Mouse (Mus musculus): ENCODE measurements around the gene Ccdc184. TPM values are rescaled to one million over a fixed set of nuclear protein-coding genes. Genes with fewer than 3 reads are reported as not detected.

Gene Ccdc184
- polyA plus RNA-seq, 1 experiment: not detected

Other genes starting within 250 kb of the Ccdc184 start
- 19.7 and 33.2 TPM in 2 replicates for gene Tmem106c, start 203.0 kb upstream of the Ccdc184 start, polyA plus RNA-seq (2012; ENCODE audit: insufficient read depth, insufficient read length, missing spikeins)
- gene Col2a1, start 162.5 kb upstream of the Ccdc184 start, polyA plus RNA-seq (2012; ENCODE audit: insufficient read depth, insufficient read length, missing spikeins): not detected in 2 replicates
- gene Pfkm, start 74.6 kb upstream of the Ccdc184 start, polyA plus RNA-seq (2012; ENCODE audit: insufficient read depth, insufficient read length, missing spikeins): 55.0 and 67.2 TPM in 2 replicates
- 6.0 and 7.7 TPM in 2 replicates for gene Senp1, start 73.4 kb upstream of the Ccdc184 start, polyA plus RNA-seq (2012; ENCODE audit: insufficient read depth, insufficient read length, missing spikeins)
- 31.3 and 32.9 TPM in 2 replicates for gene Asb8, start 1.5 kb upstream of the Ccdc184 start, polyA plus RNA-seq (2012; ENCODE audit: insufficient read depth, insufficient read length, missing spikeins)
- not detected in 2 replicates for gene Olfr288, start 28.4 kb downstream of the Ccdc184 start, polyA plus RNA-seq (2012; ENCODE audit: insufficient read depth, insufficient read length, missing spikeins)
- not detected in 2 replicates for gene Gm44579, start 53.8 kb downstream of the Ccdc184 start, polyA plus RNA-seq (2012; ENCODE audit: insufficient read depth, insufficient read length, missing spikeins)
- gene Olfr287, start 53.9 kb downstream of the Ccdc184 start, polyA plus RNA-seq (2012; ENCODE audit: insufficient read depth, insufficient read length, missing spikeins): not detected in 2 replicates
- gene Olfr286, start 67.3 kb downstream of the Ccdc184 start, polyA plus RNA-seq (2012; ENCODE audit: insufficient read depth, insufficient read length, missing spikeins): not detected in 2 replicates
- not detected in 2 replicates for gene H1fnt, start 90.1 kb downstream of the Ccdc184 start, polyA plus RNA-seq (2012; ENCODE audit: insufficient read depth, insufficient read length, missing spikeins)
- 3.6 and 4.6 TPM in 2 replicates for gene Zfp641, start 129.0 kb downstream of the Ccdc184 start, polyA plus RNA-seq (2012; ENCODE audit: insufficient read depth, insufficient read length, missing spikeins)
- gene Olfr285, start 150.2 kb downstream of the Ccdc184 start, polyA plus RNA-seq (2012; ENCODE audit: insufficient read depth, insufficient read length, missing spikeins): not detected in 2 replicates
- not detected in 2 replicates for gene Olfr284, start 173.8 kb downstream of the Ccdc184 start, polyA plus RNA-seq (2012; ENCODE audit: insufficient read depth, insufficient read length, missing spikeins)
- gene Olfr283, start 213.8 kb downstream of the Ccdc184 start, polyA plus RNA-seq (2012; ENCODE audit: insufficient read depth, insufficient read length, missing spikeins): not detected in 2 replicates